Mouse (Mus musculus) hindbrain, embryonic 16.5 days (tissue): ENCODE measurements around the gene Timm9. TPM values are rescaled to one million over a fixed set of nuclear protein-coding genes. Genes with fewer than 3 reads are reported as not detected.

Source experiments
- ATAC-seq: fragments of 200-750 bp; cut with Nextera tagmentation; 2 replicates; pipeline ENCODE4 v1.8.0; 2017; ENCODE audit warnings: moderate TSS enrichment, moderate library complexity
- H3K27ac ChIP-seq: fragments of 300-500 bp; sonication (generic); 2 replicates; pipeline ENCODE4 v1.5.1; 2014; ENCODE audit warnings: low read depth, mild to moderate bottlenecking, control low read depth, low read length, moderate library complexity
- H3K27me3 ChIP-seq: fragments of 300-500 bp; sonication (generic); replicated peaks from 2 replicates; pipeline ENCODE4 v1.6.1; 2014; ENCODE audit warnings: low read length; ENCODE audit not compliant: control insufficient read depth, insufficient read depth
- H3K36me3 ChIP-seq: fragments of 300-500 bp; sonication (generic); 2 replicates; pipeline ENCODE4 v1.6.1; 2014; ENCODE audit warnings: mild to moderate bottlenecking, low read length, moderate library complexity, mixed read lengths; ENCODE audit not compliant: control insufficient read depth, insufficient read depth
- H3K4me1 ChIP-seq: fragments of 300-500 bp; sonication (generic); 2 replicates; pipeline ENCODE4 v1.6.1; 2014; ENCODE audit warnings: low read depth, low read length; ENCODE audit not compliant: control insufficient read depth, insufficient read depth
- H3K4me2 ChIP-seq: fragments of 300-500 bp; sonication (generic); 2 replicates; pipeline ENCODE4 v1.6.1; 2014; ENCODE audit warnings: mild to moderate bottlenecking, low read length, control low read depth, moderate library complexity
- H3K4me3 ChIP-seq: fragments of 300-500 bp; sonication (generic); 2 replicates; pipeline ENCODE4 v1.5.1; 2014; ENCODE audit warnings: mild to moderate bottlenecking, low read length, control low read depth, moderate library complexity
- H3K9ac ChIP-seq: fragments of 300-500 bp; sonication (generic); 2 replicates; pipeline ENCODE4 v1.6.1; 2014; ENCODE audit warnings: low read depth, mild to moderate bottlenecking, control low read depth, low read length, moderate library complexity
- H3K9me3 ChIP-seq: fragments of 300-500 bp; sonication (generic); 2 replicates; pipeline ENCODE4 v1.6.1; 2014; ENCODE audit warnings: mild to moderate bottlenecking, low read length, moderate library complexity; ENCODE audit not compliant: control insufficient read depth
- WGBS: fragments of 180-500 bp; shearing (Covaris S2); extraction: QIAGEN DNeasy Blood & Tissue Kit; methylation state at CpG from one replicate; pipeline ENCODE4 v1.1.7; 2014; 5-methylcytosine and 5-hydroxymethylcytosine counted together
- polyA plus RNA-seq: library from polyadenylated mRNA; unstranded; fragments of >200 nt; fragmentation: Nextera tagmentation; extraction: Ambion mirVana; gene quantifications from 2 replicates; pipeline ENCODE4 v1.2.1, GENCODE M21; 2015

The Timm9 gene
- 113 and 118 TPM in 2 replicates for polyA plus RNA-seq

GRCm38 (mm10) chr12:71136130-71136973 is at the start of gene Timm9, which contains the start of gene 2700049A03Rik:
Gene Timm9, minus strand, starts transcription at chr12:71136684.
Gene 2700049A03Rik, plus strand, starts transcription at chr12:71136848.
- under 1% methylated on average over 48 of the region's 52 CpGs for WGBS
- Histone ChIP-seq H3K4me2 (peak within 1 kb of the TSS; percentile 93), H3K27ac (peak within 1 kb of the TSS; percentile 78), H3K27me3 (no peaks in the 10 kb centered on the region), H3K9ac (peak within 1 kb of the TSS; percentile 93), H3K36me3 (peaks cover 7% of the 10 kb centered on the region), H3K4me1 (peaks cover 24% of the 10 kb centered on the region), H3K9me3 (no peaks in the 10 kb centered on the region), H3K4me3 (peak within 1 kb of the TSS; percentile 74)
- peak; percentile 93 for ATAC-seq

DNA sequence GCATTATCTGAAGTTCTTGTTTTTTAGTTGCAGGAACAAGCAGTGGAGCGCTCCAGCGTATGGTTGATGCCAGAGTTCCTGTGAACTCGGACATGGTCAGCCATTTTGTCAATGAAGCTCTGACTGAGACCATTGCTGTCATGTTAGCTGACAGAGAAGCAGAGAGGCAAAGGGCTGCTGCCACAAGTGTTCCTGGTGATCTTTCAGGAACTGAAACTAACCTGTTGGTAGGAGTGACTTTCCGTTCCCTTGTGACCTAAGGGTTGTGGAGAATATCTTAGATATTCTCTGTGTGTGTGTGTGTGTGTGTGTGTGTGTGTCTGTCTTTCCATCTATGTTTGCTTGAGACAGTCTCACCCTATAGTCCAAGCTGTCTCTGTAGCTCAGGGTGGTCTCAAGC is 47.9 kb upstream of the Timm9 start:
- peaks cover 17% of the 10 kb centered on the region for H3K36me3 ChIP-seq
- no peaks in the 10 kb centered on the region for H3K27me3 ChIP-seq
- over 99% methylated on average over 4 of the region's 4 CpGs for WGBS
- H3K4me1 ChIP-seq = no peaks in the 10 kb centered on the region
- H3K9me3 ChIP-seq = no peaks in the 10 kb centered on the region
- no peak overlapping the region for H3K27ac ChIP-seq
- no peak for ATAC-seq
- no peak overlapping the region for H3K4me2 ChIP-seq
- no peak overlapping the region for H3K9ac ChIP-seq
- no peak overlapping the region for H3K4me3 ChIP-seq

- Histone ChIP-seq H3K4me1 (no peaks in the 10 kb centered on the region), H3K27me3 (no peaks in the 10 kb centered on the region), H3K4me3 (no peak overlapping the region), H3K9me3 (no peaks in the 10 kb centered on the region), H3K36me3 (peaks cover 21% of the 10 kb centered on the region), H3K4me2 (no peak overlapping the region), H3K27ac (no peak overlapping the region), H3K9ac (no peak overlapping the region)
- ATAC-seq = no peak
- WGBS = 96% methylated on average over 3 of the region's 3 CpGs
Observed at GRCm38 (mm10) chr12:71183736-71184135, 47.3 kb upstream of the Timm9 start.

- H3K27ac ChIP-seq = no peak overlapping the region
- no peaks in the 10 kb centered on the region for H3K27me3 ChIP-seq
- no peak overlapping the region for H3K4me2 ChIP-seq
- no peak overlapping the region for H3K9ac ChIP-seq
- WGBS = 88% methylated on average over 1 of the region's 1 CpGs
- no peak for ATAC-seq
- peaks cover 20% of the 10 kb centered on the region for H3K36me3 ChIP-seq
- H3K4me1 ChIP-seq = no peaks in the 10 kb centered on the region
- no peaks in the 10 kb centered on the region for H3K9me3 ChIP-seq
- no peak overlapping the region for H3K4me3 ChIP-seq
Observed at GRCm38 (mm10) chr12:71169911-71170310, 33.4 kb upstream of the Timm9 start.

GRCm38 (mm10) chr12:71164410-71164809 is 27.9 kb upstream of the Timm9 start:
- H3K4me3 ChIP-seq = no peak overlapping the region
- no peak overlapping the region for H3K9ac ChIP-seq
- no peak overlapping the region for H3K27ac ChIP-seq
- no peaks in the 10 kb centered on the region for H3K9me3 ChIP-seq
- peaks cover 26% of the 10 kb centered on the region for H3K36me3 ChIP-seq
- ATAC-seq = no peak
- H3K27me3 ChIP-seq = no peaks in the 10 kb centered on the region
- WGBS = 96% methylated on average over 9 of the region's 9 CpGs
- no peaks in the 10 kb centered on the region for H3K4me1 ChIP-seq
- no peak overlapping the region for H3K4me2 ChIP-seq

DNA sequence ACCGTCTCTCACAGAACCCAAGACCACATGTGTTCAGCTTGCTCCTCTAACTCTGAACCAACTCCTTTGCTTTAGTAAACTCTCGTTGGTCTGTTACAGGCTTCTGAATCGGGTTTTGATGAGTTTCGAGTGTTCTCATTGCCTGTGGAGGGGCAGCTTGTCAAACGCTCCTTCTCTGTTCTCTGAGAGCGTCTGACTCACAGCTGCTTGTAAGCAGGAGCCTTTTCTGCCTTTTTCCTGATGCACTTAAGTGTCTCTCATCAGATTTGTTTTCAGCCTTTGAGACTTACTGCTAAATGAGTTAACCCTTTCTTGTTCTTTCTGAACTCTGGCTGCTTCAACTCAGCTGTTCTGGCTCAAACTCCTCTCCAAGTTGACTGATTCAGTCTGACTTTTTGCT is 21.5 kb upstream of the Timm9 start:
- WGBS = 90% methylated on average over 6 of the region's 6 CpGs
- peaks cover 40% of the 10 kb centered on the region for H3K36me3 ChIP-seq
- no peak for ATAC-seq
- H3K27ac ChIP-seq = no peak overlapping the region
- no peaks in the 10 kb centered on the region for H3K4me1 ChIP-seq
- no peak overlapping the region for H3K9ac ChIP-seq
- no peak overlapping the region for H3K4me3 ChIP-seq
- H3K27me3 ChIP-seq = no peaks in the 10 kb centered on the region
- no peaks in the 10 kb centered on the region for H3K9me3 ChIP-seq
- no peak overlapping the region for H3K4me2 ChIP-seq

DNA sequence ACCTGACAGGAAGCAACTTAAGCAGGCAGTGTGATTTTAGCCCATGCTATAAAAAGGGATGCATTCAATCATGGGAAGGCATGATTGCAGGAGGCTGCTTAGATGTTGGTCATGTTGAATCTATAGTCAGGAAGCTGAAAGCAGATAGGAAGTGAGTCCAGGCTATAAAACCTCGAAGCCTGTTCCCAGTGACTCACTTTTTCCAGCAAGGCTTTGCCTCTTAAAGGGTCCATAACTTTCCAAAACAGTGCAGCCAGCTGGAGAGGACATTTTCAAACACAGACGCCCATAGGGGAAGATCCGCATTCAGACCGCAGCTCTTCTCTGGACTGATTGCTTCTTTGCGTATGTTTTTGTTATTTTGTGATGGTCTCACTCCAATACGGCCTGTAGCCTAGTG is 18.5 kb upstream of the Timm9 start:
- no peak for ATAC-seq
- H3K27me3 ChIP-seq = no peaks in the 10 kb centered on the region
- no peaks in the 10 kb centered on the region for H3K4me1 ChIP-seq
- H3K9ac ChIP-seq = no peak overlapping the region
- no peak overlapping the region for H3K27ac ChIP-seq
- peaks cover 33% of the 10 kb centered on the region for H3K36me3 ChIP-seq
- H3K4me3 ChIP-seq = no peak overlapping the region
- WGBS = 94% methylated on average over 6 of the region's 6 CpGs
- no peaks in the 10 kb centered on the region for H3K9me3 ChIP-seq
- H3K4me2 ChIP-seq = no peak overlapping the region

DNA sequence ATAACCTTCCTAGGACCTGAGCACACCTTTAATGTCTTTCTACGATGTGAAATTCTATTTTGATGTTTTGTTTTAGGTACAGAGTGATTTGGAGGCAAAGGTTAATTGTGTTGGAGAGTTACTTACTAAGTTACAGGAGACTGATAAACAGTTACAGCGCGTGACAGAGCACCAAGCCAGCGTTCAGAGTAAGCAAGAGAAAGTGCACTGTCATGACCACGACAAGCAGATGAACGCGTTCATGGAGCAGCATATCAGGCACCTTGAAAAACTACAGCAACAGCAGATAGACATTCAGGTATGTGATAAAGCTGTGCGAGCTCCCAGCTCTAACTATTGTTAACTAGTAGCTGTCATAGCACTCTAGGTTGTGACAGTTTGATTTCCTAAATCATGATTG is 13.7 kb upstream of the Timm9 start:
- Histone ChIP-seq H3K4me2 (no peak overlapping the region), H3K36me3 (peaks cover 31% of the 10 kb centered on the region), H3K27ac (no peak overlapping the region), H3K9me3 (no peaks in the 10 kb centered on the region), H3K4me3 (no peak overlapping the region), H3K9ac (no peak overlapping the region), H3K4me1 (no peaks in the 10 kb centered on the region), H3K27me3 (no peaks in the 10 kb centered on the region)
- ATAC-seq = no peak
- 95% methylated on average over 8 of the region's 8 CpGs for WGBS

GRCm38 (mm10) chr12:71149456-71149855 is 13.0 kb upstream of the Timm9 start:
- 90% methylated on average over 6 of the region's 6 CpGs for WGBS
- peaks cover 25% of the 10 kb centered on the region for H3K36me3 ChIP-seq

More at GRCm38 (mm10) chr12:71149456-71149855, 13.0 kb upstream of the Timm9 start:
- no peak for ATAC-seq
- H3K4me3 ChIP-seq = no peak overlapping the region
- no peaks in the 10 kb centered on the region for H3K27me3 ChIP-seq
- no peak overlapping the region for H3K9ac ChIP-seq
- no peaks in the 10 kb centered on the region for H3K4me1 ChIP-seq
- no peak overlapping the region for H3K27ac ChIP-seq
- no peak overlapping the region for H3K4me2 ChIP-seq
- no peaks in the 10 kb centered on the region for H3K9me3 ChIP-seq
